Mouse (Mus musculus): ENCODE data around the gene Sfxn1.
A peak's percentile ranks its signal among the peaks of the same experiment; 100 is the strongest.

The Sfxn1 gene

DNA sequence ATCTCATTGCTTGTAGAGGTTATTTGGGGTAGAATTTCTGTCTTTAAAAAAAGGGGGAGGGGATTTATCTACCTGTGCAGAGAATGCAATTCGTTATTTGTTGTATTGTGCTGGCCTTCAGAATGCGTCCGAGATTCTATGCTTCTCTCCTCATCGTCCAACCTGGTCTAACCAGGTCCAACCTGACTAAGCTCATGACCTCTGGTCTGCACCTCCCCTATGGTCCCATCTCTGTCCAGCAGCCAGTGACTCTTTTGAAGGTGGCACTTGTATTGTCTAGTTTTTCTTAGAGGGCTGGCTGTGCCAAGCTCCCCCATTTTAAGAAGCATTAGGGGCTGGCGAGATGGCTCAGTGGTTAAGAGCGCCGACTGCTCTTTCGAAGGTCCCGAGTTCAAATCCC lies 658 bp upstream of the Sfxn1 start:
- no peak for DNase-seq (ENCODE audit: low read depth, low spot score)
- no peaks in the 10 kb centered on the region for H3K27me3 ChIP-seq (ENCODE audit: control insufficient read depth, insufficient read depth, low read length, poor library complexity, severe bottlenecking)
- H3K36me3 ChIP-seq (ENCODE audit: control insufficient read depth, insufficient read depth, low read length, poor library complexity, severe bottlenecking) = no peaks in the 10 kb centered on the region

GRCm38 (mm10) chr13:54072526-54073057 lies 923 bp downstream of the Sfxn1 start:
- no peak for DNase-seq (ENCODE audit: low read depth, low spot score)
- no peaks in the 10 kb centered on the region for H3K27me3 ChIP-seq (ENCODE audit: control insufficient read depth, insufficient read depth, low read length, poor library complexity, severe bottlenecking)
- no peaks in the 10 kb centered on the region; the same call in 1 of the 2 replicates for H3K36me3 ChIP-seq (ENCODE audit: control insufficient read depth, insufficient read depth, low read length, poor library complexity, severe bottlenecking)

DNA sequence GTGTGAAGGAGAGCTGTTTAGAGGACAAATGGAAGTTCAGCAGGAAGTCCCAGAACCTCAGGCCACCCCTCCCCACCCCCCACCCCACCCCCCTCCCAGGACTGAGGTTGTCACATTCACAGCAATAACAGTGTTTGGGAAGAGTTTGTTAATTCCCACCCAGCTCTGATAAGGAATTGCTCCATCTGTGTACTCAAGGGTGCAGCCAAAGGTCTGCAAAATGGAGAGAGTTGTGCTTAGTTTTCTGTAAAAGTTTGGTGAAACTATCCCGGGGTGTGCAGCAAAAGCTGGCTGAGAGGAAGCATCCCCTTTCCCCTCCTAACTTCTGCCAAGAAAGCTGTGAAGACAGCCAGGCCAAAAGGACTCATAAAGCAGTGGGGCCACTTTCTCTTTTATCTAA lies 1.4 kb downstream of the Sfxn1 start:
- no peaks in the 10 kb centered on the region for H3K27me3 ChIP-seq (ENCODE audit: control insufficient read depth, insufficient read depth, low read length, poor library complexity, severe bottlenecking)
- H3K36me3 ChIP-seq (ENCODE audit: control insufficient read depth, insufficient read depth, low read length, poor library complexity, severe bottlenecking) = no peaks in the 10 kb centered on the region; the same call in 1 of the 2 replicates
- no peak for DNase-seq (ENCODE audit: low read depth, low spot score)

GRCm38 (mm10) chr13:54073491-54073890 lies 1.8 kb downstream of the Sfxn1 start:
- DNase-seq (ENCODE audit: low read depth, low spot score) = peak; percentile 27
- no peaks in the 10 kb centered on the region; the same call in 1 of the 2 replicates for H3K36me3 ChIP-seq (ENCODE audit: control insufficient read depth, insufficient read depth, low read length, poor library complexity, severe bottlenecking)

GRCm38 (mm10) chr13:54075416-54075815 lies 3.7 kb downstream of the Sfxn1 start:
- Histone ChIP-seq H3K27me3 (ENCODE audit: control insufficient read depth, insufficient read depth, low read length, poor library complexity, severe bottlenecking) (no peaks in the 10 kb centered on the region), H3K36me3 (ENCODE audit: control insufficient read depth, insufficient read depth, low read length, poor library complexity, severe bottlenecking) (no peaks in the 10 kb centered on the region; the same call in 1 of the 2 replicates)
- DNase-seq (ENCODE audit: low read depth, low spot score) = peak; percentile 28

More at GRCm38 (mm10) chr13:54073491-54073890, 1.8 kb downstream of the Sfxn1 start:
- H3K27me3 ChIP-seq (ENCODE audit: control insufficient read depth, insufficient read depth, low read length, poor library complexity, severe bottlenecking) = no peaks in the 10 kb centered on the region

DNA sequence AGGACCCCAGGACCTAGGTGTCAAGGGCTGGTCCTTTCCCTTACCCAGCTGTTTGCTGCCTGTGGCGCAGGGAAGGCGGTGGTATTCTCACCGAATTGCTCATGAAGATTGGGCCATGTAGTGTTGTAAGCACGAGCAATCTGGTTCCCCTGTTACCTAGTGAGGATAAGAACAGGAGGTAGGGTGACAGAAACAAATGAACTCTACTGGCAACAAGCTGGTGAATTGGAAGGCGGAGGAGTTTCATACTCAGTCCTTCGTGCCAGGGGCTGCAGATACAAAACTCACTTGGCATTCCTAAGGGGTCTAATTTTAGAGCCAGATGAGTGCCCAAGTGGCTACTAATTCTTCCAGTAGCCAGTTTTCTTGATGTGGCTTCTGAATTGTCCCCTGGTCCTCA lies 4.4 kb downstream of the Sfxn1 start:
- no peak for DNase-seq (ENCODE audit: low read depth, low spot score)
- no peaks in the 10 kb centered on the region for H3K27me3 ChIP-seq (ENCODE audit: control insufficient read depth, insufficient read depth, low read length, poor library complexity, severe bottlenecking)
- no peaks in the 10 kb centered on the region; the same call in 1 of the 2 replicates for H3K36me3 ChIP-seq (ENCODE audit: control insufficient read depth, insufficient read depth, low read length, poor library complexity, severe bottlenecking)

- no peak for DNase-seq (ENCODE audit: low read depth, low spot score)
- Histone ChIP-seq H3K36me3 (ENCODE audit: control insufficient read depth, insufficient read depth, low read length, poor library complexity, severe bottlenecking) (no peaks in the 10 kb centered on the region; the same call in 1 of the 2 replicates), H3K27me3 (ENCODE audit: control insufficient read depth, insufficient read depth, low read length, poor library complexity, severe bottlenecking) (no peaks in the 10 kb centered on the region)
Measured at GRCm38 (mm10) chr13:54076762-54077460, 5.2 kb downstream of the Sfxn1 start.

DNA sequence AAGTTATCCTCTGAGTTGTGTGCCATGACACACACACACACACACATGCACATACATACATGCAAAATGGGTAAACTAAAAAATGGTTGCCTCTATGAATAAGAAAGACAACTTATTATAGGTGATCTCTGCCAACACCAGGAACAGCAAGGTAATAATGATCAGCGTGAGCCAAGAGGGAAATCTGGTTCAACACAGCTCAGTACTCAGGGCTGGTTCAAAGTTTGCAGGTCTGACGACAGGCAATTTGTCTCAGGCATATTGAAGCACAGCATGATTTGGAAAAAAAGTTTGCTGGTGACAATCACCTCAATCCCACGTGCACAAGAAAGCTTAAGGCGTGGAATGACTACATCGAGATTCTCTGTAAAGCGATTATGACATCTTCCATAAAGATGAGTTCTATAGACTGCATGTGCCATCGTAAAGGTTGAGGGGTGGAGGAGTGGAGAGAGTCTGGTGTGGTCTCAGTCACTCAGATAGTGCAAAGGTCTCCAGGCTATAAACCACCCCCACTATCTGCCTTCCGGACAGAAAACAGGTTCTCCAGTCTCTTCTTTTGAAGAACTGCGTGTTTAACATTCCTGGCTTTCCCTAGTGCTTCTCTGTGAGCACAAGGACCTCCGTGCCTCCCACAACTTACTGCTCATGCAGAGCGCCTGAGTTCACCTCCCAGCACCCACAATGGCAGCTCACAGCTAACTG lies 6.0 kb downstream of the Sfxn1 start:
- Histone ChIP-seq H3K27me3 (ENCODE audit: control insufficient read depth, insufficient read depth, low read length, poor library complexity, severe bottlenecking) (no peaks in the 10 kb centered on the region), H3K36me3 (ENCODE audit: control insufficient read depth, insufficient read depth, low read length, poor library complexity, severe bottlenecking) (no peaks in the 10 kb centered on the region; the same call in 1 of the 2 replicates)
- no peak for DNase-seq (ENCODE audit: low read depth, low spot score)

DNA sequence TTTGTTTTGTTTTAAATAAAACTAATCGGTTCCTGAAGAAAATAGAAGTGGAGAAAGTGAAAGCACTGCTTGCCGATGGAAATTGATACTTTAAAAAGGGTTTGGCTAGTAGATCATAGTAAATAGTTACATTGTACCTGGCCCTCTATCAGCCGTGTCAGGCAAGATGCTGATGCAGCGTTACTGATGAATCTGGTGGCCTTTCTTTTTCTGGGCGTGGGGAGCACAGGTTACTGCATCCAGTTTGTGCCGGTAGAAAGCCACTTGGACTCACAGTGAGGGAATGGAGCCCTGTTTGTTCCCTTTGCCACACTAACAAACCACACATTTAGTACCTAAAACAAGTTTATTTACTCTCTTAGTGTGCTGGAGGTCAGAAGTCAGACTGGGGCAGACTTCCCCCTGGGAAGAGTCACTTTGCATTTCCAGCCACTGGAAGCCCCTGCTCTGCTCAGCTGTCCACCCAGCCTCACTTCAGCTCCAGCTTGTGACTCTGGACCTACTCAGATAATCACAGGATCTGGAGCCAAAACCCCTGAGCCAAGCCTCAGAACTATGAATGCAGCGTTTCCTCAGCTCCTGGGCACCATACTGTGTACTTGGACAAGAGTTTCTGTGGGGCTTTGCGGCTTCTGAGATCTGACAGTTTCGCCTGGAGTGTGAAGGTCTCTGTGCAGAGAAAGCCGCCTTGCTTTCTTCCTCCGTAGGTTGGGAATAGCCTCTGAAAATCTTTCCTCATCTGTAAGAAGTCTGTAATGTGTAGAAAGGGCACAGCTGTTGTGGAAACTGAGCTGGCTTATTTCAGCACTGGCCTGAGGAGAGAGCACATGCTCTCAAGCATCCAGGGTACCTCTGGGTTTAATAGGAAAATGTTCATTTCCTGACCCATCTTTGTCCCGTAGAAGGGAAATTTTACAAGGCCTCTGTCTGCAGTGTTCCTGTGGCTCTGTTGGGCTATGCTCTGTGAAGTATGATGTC lies 8.4 kb downstream of the Sfxn1 start:
- Histone ChIP-seq H3K36me3 (ENCODE audit: control insufficient read depth, insufficient read depth, low read length, poor library complexity, severe bottlenecking) (no peaks in the 10 kb centered on the region; the same call in 1 of the 2 replicates), H3K27me3 (ENCODE audit: control insufficient read depth, insufficient read depth, low read length, poor library complexity, severe bottlenecking) (no peaks in the 10 kb centered on the region)
- DNase-seq (ENCODE audit: low read depth, low spot score) = no peak

DNA sequence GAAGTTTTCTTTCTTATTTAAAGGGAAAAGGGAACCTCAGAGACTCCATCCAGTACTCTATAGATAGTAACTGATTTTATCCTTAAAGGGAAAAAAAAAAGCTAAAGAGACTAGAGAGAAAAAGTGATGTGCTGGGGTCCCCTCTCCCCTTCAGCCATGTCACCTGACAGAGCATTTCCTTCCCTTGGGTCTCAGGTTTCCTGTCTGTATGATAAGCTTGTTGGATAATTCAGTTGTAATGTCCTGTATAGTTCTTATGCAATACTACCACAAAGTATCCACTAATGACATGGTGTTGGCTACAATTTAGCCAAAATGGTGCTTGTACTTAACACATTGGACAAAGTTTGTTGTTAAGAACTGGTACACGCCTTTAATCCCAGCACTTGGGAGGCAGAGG lies 9.1 kb downstream of the Sfxn1 start:
- no peak for DNase-seq (ENCODE audit: low read depth, low spot score)
- Histone ChIP-seq H3K36me3 (ENCODE audit: control insufficient read depth, insufficient read depth, low read length, poor library complexity, severe bottlenecking) (peaks cover under 1% of the 10 kb centered on the region; the same call in 1 of the 2 replicates), H3K27me3 (ENCODE audit: control insufficient read depth, insufficient read depth, low read length, poor library complexity, severe bottlenecking) (no peaks in the 10 kb centered on the region)

DNA sequence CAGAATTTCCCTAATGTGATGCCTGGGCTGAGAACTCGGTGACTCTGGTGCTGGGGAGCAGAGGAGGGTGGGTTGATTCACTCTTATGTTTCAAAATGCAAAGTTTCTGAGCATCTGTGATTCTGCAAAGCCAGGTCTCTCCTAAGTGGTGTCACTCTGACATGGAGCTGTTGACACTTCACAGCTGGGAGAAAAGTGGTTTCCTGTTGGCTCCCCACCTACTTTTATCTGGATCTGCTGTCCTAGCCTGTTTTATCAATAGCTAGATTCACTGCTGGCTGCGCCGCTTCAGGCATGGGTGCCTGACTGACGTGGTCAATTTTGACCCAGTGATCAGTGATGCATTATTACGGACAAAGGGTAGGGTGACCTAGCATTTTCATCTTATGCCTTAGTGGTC lies 11.3 kb downstream of the Sfxn1 start:
- peaks cover 4% of the 10 kb centered on the region for H3K36me3 ChIP-seq (ENCODE audit: control insufficient read depth, insufficient read depth, low read length, poor library complexity, severe bottlenecking)
- H3K27me3 ChIP-seq (ENCODE audit: control insufficient read depth, insufficient read depth, low read length, poor library complexity, severe bottlenecking) = no peaks in the 10 kb centered on the region
- no peak for DNase-seq (ENCODE audit: low read depth, low spot score)

GRCm38 (mm10) chr13:54084178-54084577 lies 12.5 kb downstream of the Sfxn1 start:
- peaks cover 8% of the 10 kb centered on the region for H3K36me3 ChIP-seq (ENCODE audit: control insufficient read depth, insufficient read depth, low read length, poor library complexity, severe bottlenecking)
- DNase-seq (ENCODE audit: low read depth, low spot score) = no peak

DNA sequence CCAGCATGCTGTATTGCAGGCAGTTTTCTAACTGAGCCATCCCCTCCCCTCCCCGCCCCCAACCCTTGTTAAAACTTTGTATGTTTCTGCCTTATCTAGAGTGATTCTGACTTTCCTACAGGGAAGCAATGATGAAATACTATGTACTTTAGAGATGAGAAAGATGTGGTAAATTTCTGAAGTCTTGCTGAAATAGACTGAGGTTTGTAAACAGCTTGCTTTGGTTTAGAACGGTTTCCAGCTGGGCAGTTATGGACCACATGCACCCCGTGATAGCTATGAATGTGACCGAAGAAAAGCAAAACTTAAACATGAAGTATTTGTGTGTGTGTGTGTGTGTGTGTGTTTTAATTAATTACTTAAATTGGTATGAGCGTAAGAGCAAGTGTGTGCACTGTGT lies 13.2 kb downstream of the Sfxn1 start:
- no peak for DNase-seq (ENCODE audit: low read depth, low spot score)
- peaks cover 8% of the 10 kb centered on the region for H3K36me3 ChIP-seq (ENCODE audit: control insufficient read depth, insufficient read depth, low read length, poor library complexity, severe bottlenecking)
- no peaks in the 10 kb centered on the region for H3K27me3 ChIP-seq (ENCODE audit: control insufficient read depth, insufficient read depth, low read length, poor library complexity, severe bottlenecking)

More at GRCm38 (mm10) chr13:54084178-54084577, 12.5 kb downstream of the Sfxn1 start:
- H3K27me3 ChIP-seq (ENCODE audit: control insufficient read depth, insufficient read depth, low read length, poor library complexity, severe bottlenecking) = no peaks in the 10 kb centered on the region

DNA sequence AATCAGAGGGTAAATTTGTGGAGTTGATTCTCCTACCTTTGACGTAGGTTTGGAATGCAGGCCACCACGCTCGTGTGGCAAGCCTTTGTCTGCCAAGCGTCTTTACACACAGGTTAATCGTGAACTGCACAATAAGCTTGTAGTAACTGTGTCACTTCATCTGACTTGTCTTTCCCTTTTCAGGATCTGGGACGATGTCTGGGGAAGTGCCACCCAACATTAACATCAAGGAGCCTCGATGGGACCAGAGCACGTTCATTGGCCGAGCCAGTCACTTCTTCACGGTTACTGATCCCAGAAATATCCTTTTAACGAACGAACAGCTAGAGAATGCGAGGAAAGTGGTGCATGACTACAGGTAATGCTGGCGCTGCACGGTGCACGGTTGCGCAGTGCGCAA lies 13.6 kb downstream of the Sfxn1 start:
- DNase-seq (ENCODE audit: low read depth, low spot score) = no peak
- Histone ChIP-seq H3K36me3 (ENCODE audit: control insufficient read depth, insufficient read depth, low read length, poor library complexity, severe bottlenecking) (peaks cover 8% of the 10 kb centered on the region), H3K27me3 (ENCODE audit: control insufficient read depth, insufficient read depth, low read length, poor library complexity, severe bottlenecking) (no peaks in the 10 kb centered on the region)
